Mouse (Mus musculus) adrenal gland, postnatal 14 days (tissue): ENCODE measurements around the gene Epsti1. TPM values are rescaled to one million over a fixed set of nuclear protein-coding genes. Genes with fewer than 3 reads are reported as not detected.

Experiments
- DNase-seq: peaks from one replicate; pipeline ENCODE4 v3.0.0; 2021; ENCODE audit warnings: mixed read lengths
- total RNA-seq: library from RNA; stranded (reverse); gene quantifications from 2 replicates; pipeline ENCODE4 v1.2.3, GENCODE M21; 2021

Epsti1 gene
- total RNA-seq, 1 experiment from 2014 or later, result 1.5 TPM

DNA sequence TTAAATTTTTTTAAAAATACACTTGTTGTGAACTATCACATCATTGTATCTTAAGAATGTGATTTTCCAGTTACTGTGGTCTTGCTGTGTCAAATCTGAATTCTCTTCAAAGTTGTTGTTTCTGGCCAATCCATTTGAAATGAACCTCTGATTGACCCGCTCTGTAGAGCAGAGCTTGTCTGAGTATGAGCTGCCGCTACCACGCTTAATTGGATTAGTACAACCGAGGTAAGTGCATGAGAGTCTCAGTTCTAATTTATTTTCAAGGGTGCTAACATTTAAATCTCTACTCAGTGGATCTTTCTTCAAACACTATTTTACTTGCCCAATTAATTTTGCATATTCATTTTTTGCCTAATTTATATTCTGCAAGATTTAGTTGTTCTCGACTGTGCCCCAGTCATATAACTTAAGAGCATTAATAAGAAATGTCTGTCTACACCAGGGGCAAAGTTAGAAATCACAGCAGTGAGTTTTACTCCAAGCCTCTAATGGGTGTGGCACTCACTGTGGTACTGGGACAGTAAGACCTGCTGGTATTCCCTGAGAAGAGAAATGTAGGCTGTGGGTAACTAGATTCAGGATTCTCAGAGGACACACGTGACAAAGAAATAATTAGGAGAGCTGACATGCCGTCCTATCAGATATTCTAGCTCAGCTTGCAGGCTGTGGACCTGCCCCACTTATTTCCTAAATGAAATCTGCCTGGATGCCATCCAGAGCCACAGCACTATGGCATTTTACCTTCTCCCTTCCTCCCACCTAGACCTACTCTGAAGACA, 111.7 kb downstream of the Epsti1 start:
- no peak for DNase-seq

DNA sequence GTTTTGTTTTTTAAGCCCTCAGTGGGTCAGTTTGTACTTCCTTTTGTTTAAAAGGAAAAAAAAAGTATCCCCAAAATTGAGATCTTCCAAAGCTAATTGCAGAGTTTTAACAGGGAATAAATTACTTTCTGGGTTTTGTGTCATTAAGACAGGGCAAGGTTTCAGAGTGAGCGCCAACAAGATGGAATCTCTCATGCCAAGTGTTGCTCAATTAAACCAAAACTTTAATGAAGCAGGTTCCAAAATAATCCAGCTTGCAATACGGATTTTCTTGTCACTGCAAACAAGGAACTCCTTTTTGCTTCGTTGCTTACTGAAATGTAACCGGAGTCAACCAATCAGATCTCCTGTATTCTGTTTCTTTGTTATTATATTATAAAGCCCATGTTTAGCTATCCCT, 112.4 kb downstream of the Epsti1 start:
- no peak for DNase-seq

DNA sequence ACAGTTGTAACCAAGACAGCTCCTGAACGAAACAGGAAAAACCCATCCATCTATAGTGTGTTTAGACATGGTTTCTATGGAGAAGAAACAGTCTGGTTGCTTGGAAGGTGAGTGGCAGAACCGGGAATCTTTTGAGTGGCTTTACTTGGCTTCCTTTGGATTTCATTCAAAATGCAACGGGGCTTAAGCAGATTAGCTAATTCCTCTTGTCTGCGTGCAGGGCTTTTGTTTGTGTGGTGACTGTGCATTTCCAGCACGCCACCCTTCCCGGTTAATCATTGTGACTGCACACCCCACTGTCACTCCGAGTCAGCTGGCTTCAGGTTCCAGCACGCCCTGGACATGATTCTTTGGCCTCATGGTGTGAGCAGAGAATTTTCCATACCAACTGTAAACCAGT, 115.9 kb downstream of the Epsti1 start:
- DNase-seq, result no peak

DNA sequence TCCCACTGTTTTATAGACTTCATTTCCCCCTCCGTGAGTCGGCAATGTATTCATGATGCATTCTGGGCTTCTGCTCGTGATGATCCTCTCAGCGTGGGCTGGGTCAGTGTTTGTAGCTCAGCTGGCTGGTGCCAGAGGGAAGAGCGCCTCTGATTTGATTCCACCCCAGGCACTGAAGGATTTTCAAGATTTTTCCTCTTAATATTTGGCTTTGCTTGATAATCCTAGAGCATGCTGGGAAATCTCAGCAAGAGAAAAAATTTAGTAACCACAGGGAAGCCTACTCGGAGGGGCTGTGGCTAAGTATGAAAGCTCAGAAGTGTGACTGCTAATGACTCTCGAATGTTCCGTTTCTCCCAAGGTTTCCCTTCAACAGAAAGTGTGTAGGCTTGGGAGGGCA, 134.8 kb downstream of the Epsti1 start:
- DNase-seq, result no peak

DNA sequence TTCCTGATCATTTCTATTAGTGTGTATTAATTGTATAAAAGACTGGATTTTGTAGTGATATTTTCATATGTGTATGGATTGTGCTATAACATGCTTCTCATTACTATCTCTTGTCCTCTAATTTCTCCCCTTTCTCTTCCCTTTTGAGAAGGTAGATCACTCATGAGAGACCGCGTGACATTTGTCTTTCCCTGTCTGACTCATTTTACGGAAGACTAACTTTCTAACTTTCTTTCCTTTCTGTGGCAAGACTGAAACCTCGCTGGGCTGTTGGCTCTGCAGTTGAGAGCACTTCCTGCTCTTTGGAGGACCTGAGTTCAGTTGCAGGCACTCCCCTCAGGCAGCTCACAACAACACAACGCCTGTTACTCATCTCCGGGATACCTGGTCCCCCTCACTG, 136.6 kb downstream of the Epsti1 start:
- DNase-seq, result no peak

DNA sequence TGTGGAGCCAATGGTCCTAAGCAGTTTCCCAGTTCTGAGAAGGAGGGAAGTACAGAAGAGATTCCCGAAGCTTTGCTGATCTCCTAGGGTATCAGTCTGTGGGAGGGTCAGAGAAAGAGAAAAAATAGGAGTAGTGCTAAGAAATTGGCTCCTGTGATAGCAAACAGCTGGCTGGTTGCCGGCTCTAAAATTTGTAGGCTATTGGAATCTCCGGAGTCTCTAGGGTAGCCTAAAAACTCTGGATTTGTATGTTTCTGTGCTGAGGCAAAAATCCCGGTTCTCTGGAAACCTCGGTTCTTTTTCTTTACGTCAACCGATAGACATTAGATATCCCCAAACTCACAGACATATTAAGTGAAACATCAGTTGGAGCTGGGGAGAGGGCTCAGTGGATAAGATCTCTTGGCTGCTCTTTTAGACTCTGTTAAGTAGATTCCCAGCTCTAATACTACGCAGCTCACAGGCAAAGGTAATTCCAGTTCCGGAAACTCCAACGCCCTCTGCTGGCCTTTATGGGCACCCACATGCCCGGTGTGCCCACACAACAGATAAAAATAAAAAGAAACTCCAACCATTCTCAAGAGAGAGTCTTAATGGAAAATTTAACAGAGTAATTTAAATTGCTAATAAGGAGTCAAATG, 138.0 kb downstream of the Epsti1 start:
- DNase-seq, result no peak

DNA sequence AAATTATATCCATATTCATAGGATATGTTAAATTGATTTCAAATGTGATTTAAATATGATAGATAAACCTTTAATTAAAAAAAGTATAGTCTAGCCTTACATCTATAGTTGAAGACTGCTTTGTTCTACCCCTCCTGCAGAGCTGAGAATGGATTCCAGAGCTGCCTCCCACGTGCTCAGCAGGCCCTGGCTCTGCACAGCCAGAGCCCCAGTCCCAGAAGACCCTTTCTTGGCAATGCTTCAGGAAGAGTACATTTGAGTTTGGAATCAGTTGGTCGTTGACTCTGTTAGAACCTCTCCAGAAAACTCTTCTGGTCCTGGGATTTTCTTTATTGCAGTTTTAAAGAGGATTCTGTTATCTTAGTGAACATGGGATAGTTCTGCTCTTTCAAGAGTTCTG, 139.0 kb downstream of the Epsti1 start:
- DNase-seq, result no peak

DNA sequence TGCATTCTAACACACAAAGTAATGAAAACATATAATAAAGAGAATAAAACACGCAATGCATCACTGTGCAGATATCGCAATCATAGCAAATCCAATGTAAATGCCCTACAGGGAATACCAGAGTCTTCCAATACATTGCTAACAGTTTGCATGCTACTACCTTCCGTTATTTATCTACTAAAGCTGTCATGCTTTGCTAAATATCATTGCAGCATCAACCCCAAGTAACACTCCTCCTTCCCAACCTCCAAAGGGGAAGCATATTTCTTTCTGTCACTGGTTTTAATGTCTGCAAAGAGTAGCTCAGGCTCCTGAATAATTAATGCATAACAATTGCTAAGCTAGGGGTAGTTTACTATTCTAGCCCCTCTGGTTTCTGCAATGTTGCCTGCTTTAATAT, 144.2 kb downstream of the Epsti1 start:
- no peak for DNase-seq

DNA sequence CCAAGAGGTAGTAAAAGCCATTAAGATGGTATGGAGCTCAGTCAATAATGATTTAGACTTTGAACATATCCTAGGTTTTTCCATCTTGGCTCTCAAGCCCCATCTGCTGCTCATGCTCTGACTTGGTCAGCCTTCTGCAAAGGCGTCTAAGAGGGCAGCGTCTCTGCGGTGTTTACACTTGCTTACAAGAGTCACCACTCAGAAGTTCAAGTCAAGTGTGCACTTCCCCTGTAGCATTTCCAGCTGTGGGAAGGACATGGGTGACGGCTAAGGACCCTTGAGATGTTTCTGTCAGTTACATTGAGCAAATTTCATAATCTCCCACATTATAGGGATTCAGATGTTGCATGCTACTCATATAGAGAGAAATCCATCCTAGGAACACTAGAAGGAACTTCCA, 144.6 kb downstream of the Epsti1 start:
- DNase-seq, result no peak

Other genes starting within 250 kb of the Epsti1 start
- 460 and 483 TPM in 2 replicates for gene Dnajc15, start 29.1 kb upstream of the Epsti1 start, total RNA-seq
- gene Fam216b, start 184.8 kb downstream of the Epsti1 start, total RNA-seq, result not detected in 2 replicates